Mouse (Mus musculus) erythroblast, embryonic 14.5 days (primary cell): ENCODE measurements around the gene Rara.

Experiments used
- GATA1 ChIP-seq: IDR thresholded peaks from 2 replicates; pipeline ENCODE4 v1.6.1; 2012; ENCODE audit warnings: low read length, inconsistent platforms, mixed read lengths
- TAL1 ChIP-seq: IDR thresholded peaks from 3 replicates; pipeline ENCODE4 v1.6.1; 2012; ENCODE audit warnings: low read length, inconsistent platforms, mixed read lengths

DNA sequence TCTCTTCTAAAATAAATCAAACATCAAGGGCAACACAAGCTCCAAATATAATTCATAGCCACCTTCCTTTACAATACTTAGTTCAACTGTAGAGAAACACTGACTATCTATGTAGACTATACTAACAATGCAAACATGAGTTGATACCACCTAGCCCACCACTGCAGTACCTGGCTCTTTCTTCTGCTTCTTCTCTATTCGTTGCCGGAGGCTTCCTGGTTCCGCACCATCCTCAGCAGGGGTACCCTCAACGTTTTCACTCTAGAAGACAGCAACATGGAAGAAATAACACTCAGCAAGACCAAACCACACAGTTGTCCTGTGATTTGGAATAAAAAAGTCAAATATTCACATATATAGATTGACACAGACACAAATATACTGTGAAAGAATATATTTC, 70.0 kb downstream of the Rara start:
- TF ChIP-seq TAL1 (no peak), GATA1 (no peak)
